Mouse (Mus musculus) megakaryocyte, embryonic 14.5 days (primary cell): Measurements from ENCODE around the gene Tmem120b.

Experiments used
- FLI1 ChIP-seq: IDR thresholded peaks from 2 replicates; pipeline ENCODE4 v1.6.1; 2012; ENCODE audit warnings: low read length, inconsistent platforms, mixed read lengths
- GATA1 ChIP-seq: IDR thresholded peaks from 3 replicates; pipeline ENCODE4 v1.6.1; 2012; ENCODE audit warnings: mixed read lengths, low read length, inconsistent platforms, borderline replicate concordance

GRCm38 (mm10) chr5:123156763-123157162 is 88.5 kb downstream of the Tmem120b start:
- no peak for TF ChIP-seq GATA1
- no peak for TF ChIP-seq FLI1
